In genomic region chr7:140821653-140822329, GRCm38 (mm10) we compare ENCODE assay signal across 9 mouse cellular contexts. TPM values are rescaled to one million over a fixed set of nuclear protein-coding genes. Genes with fewer than 3 reads are reported as not detected.
A peak's percentile ranks its signal among the peaks of the same experiment; 100 is the strongest.
DNase-seq lines count a peak whose midpoint lies in the region; ATAC-seq lines count a peak whose summit lies in the region.
"Had no signal": no experiment of that assay in that cellular context is flagged by ENCODE, and none has a peak within 500 bp of the region (broad histone marks: within the 10 kb centered on the region; RNA-seq: fewer than 3 reads in every experiment).

Gene Zfp941 (minus strand): TSS chr7:140822178.

- H3K4me3 ChIP-seq in heart, embryonic 15.5 days: peak within 1 kb of the TSS; percentile 54
- peak within 1 kb of the TSS; percentile 48 for H3K4me3 ChIP-seq in liver, embryonic 16.5 days (ENCODE audit: low read depth, low read length)

- peaks cover 9% of the 10 kb centered on the region; the same call in 1 of the 2 replicates for H3K4me1 ChIP-seq in heart, embryonic 15.5 days (replicated peaks)
- no peaks in the 10 kb centered on the region; the same call in 1 of the 2 replicates for H3K4me1 ChIP-seq in liver, embryonic 16.5 days (ENCODE audit: control insufficient read depth, low read depth, low read length)

- peak within 1 kb of the TSS; percentile 85 for H3K4me2 ChIP-seq in heart, embryonic 15.5 days
- H3K4me2 ChIP-seq in liver, embryonic 16.5 days (ENCODE audit: low read depth, low read length): peak within 1 kb of the TSS; percentile 64

- intact Hi-C loops in gastrocnemius, postnatal 36 days (cut with DNase I): no loop called here

- no peak within 1 kb of the TSS for H3K27ac ChIP-seq in heart, embryonic 15.5 days
- H3K27ac ChIP-seq in liver, embryonic 16.5 days (ENCODE audit: low read length): no peak within 1 kb of the TSS

- H3K36me3 ChIP-seq in heart, embryonic 15.5 days: no peaks in the 10 kb centered on the region
- no peaks in the 10 kb centered on the region for H3K36me3 ChIP-seq in liver, embryonic 16.5 days (ENCODE audit: control insufficient read depth, insufficient read depth)

- peak within 1 kb of the TSS; percentile 60 for H3K9ac ChIP-seq in heart, embryonic 15.5 days
- H3K9ac ChIP-seq in liver, embryonic 16.5 days (ENCODE audit: low read depth, low read length): peak within 1 kb of the TSS; percentile 39; the same call in 1 of the 2 replicates

- no peak; the same call in 1 of the 2 replicates for ATAC-seq in heart, embryonic 15.5 days (replicated peaks; ENCODE audit: insufficient number of reproducible peaks, insufficient read depth, low FRiP score, low read depth)
- peak; percentile 35; the same call in 1 of the 2 replicates for ATAC-seq in liver, embryonic 16.5 days (ENCODE audit: low read depth)
- ATAC-seq: Patski had no signal

- no peaks in the 10 kb centered on the region for H3K27me3 ChIP-seq in heart, embryonic 15.5 days
- no peaks in the 10 kb centered on the region for H3K27me3 ChIP-seq in liver, embryonic 16.5 days (ENCODE audit: control insufficient read depth, insufficient read depth, low read depth, low read length)
- H3K27me3 ChIP-seq: Patski had no signal

- DNase-seq in lung, adult 18-20 months: peak; percentile 31 to 32
- DNase-seq in lung, postnatal 25 days (ENCODE audit: low spot score): no peak
- peak; percentile 77 for DNase-seq in embryo, embryonic 11 days
- peak; percentile 54 to 57 for DNase-seq in layer of hippocampus, adult 18-20 months (ENCODE audit: low spot score in 2 of 2)
- DNase-seq in retina, embryonic 14.5 days (ENCODE audit: low spot score): peak; percentile 70
- DNase-seq in gastrocnemius, postnatal 36 days: no peak

- no peaks in the 10 kb centered on the region for H3K9me3 ChIP-seq in heart, embryonic 15.5 days (replicated peaks)
- H3K9me3 ChIP-seq in liver, embryonic 16.5 days (replicated peaks; ENCODE audit: control insufficient read depth, low read length): no peaks in the 10 kb centered on the region

- WGBS in heart, embryonic 15.5 days: 2% methylated on average over 21 of the region's 21 CpGs
- WGBS in liver, embryonic 16.5 days (ENCODE audit: insufficient replicate concordance): 3% methylated on average over 21 of the region's 21 CpGs

RNA-seq across cellular contexts. Expression of gene Zfp941, which starts in this region (rescaled TPM):
- 0.78 and 0.95 TPM in 2 replicates for polyA plus RNA-seq in heart, embryonic 15.5 days (2015; fragmentation: Nextera tagmentation; extraction: Ambion mirVana)
- 10 to 100 TPM; 12.8 to 14.9 TPM for total RNA-seq in layer of hippocampus, adult 18-20 months (2021)
- 0.06 and 0.16 TPM in 2 replicates for polyA plus RNA-seq in liver, embryonic 16.5 days (2015; fragmentation: Nextera tagmentation; extraction: Ambion mirVana)
- total RNA-seq in gastrocnemius, postnatal 36 days (2021): under 1 TPM in 1 of 2 experiments, not detected in 1; 0.07 TPM
- polyA plus RNA-seq: Patski had no signal

Comparison
In these comparisons a context has a peak if more than half of its experiments do, and no peak if none do; other contexts are left out.
1. RNA of gene Zfp941 (total RNA-seq): 12.8 to 14.9 TPM in layer of hippocampus, adult 18-20 months; 0.07 TPM in gastrocnemius, postnatal 36 days; every median in the first group is over 10 times any median in the second.
2. DNase-seq: peak in lung, adult 18-20 months (2 of 2), embryo, embryonic 11 days (single experiment), layer of hippocampus, adult 18-20 months (2 of 2) and retina, embryonic 14.5 days (single experiment); none in lung, postnatal 25 days (single experiment) and gastrocnemius, postnatal 36 days (0 of 2).
3. Peak in ATAC-seq, H3K4me3 ChIP-seq, H3K9ac ChIP-seq and H3K4me2 ChIP-seq in liver, embryonic 16.5 days; RNA of the gene not detected or under 1 TPM.